Mouse (Mus musculus) small intestine, adult 10 weeks (tissue): ENCODE results near the gene Gm3239. TPM values are rescaled to one million over a fixed set of nuclear protein-coding genes. Genes with fewer than 3 reads are reported as not detected.

Experiments used
- polyA plus RNA-seq: library from polyadenylated mRNA; stranded (reverse); fragments of 350-450 nt; fragmentation: Illumina TruSeq; extraction: RNeasy Lipid Tissue Mini Kit (QIAGEN cat#74804); gene quantifications from one replicate; pipeline ENCODE4 v1.2.3, GENCODE M21; 2014; ENCODE audit warnings: low replicate concordance

Gm3239 gene
- not detected for polyA plus RNA-seq

GRCm38 (mm10) chr14:4663892-4664291 lies at the start of gene Gm3239:
Gene Gm3239 (plus strand): TSS chr14:4664192.

GRCm38 (mm10) chr14:4632052-4632451 lies 31.9 kb upstream of the Gm3239 start, which contains the start of gene Gm8159:
Gene Gm8159 (plus strand): TSS chr14:4632352.

GRCm38 (mm10) chr14:4708938-4709337 lies 44.9 kb downstream of the Gm3239 start, which contains the start of gene Gm7876:
Gene Gm7876 (plus strand): TSS chr14:4709238.

Other genes starting within 250 kb of the Gm3239 start
- gene Gm3164, start 248.7 kb upstream of the Gm3239 start, polyA plus RNA-seq = 0.26 TPM
- gene Gm3173, start 233.2 kb upstream of the Gm3239 start, polyA plus RNA-seq = 2.0 TPM
- gene Gm3182, start 182.4 kb upstream of the Gm3239 start, polyA plus RNA-seq = not detected
- not detected for gene Gm3047, start 108.8 kb upstream of the Gm3239 start, polyA plus RNA-seq
- gene Gm8159, start 31.8 kb upstream of the Gm3239 start, polyA plus RNA-seq = not detected
- not detected for gene Gm7876, start 45.0 kb downstream of the Gm3239 start, polyA plus RNA-seq
- not detected for gene Gm3252, start 62.6 kb downstream of the Gm3239 start, polyA plus RNA-seq
- gene Gm9602, start 112.1 kb downstream of the Gm3239 start, polyA plus RNA-seq = not detected
- not detected for gene Gm3269, start 173.9 kb downstream of the Gm3239 start, polyA plus RNA-seq
- 0.59 TPM for gene Gm3264, start 191.4 kb downstream of the Gm3239 start, polyA plus RNA-seq
- gene Gm3278, start 228.2 kb downstream of the Gm3239 start, polyA plus RNA-seq = 0.74 TPM